Mouse (Mus musculus): Measurements from ENCODE around the gene Zfp866. TPM values are rescaled to one million over a fixed set of nuclear protein-coding genes. Genes with fewer than 3 reads are reported as not detected.

Zfp866 gene
- 5.2 and 5.7 TPM in 2 replicates for polyA plus RNA-seq (2012; rRNA removed)

DNA sequence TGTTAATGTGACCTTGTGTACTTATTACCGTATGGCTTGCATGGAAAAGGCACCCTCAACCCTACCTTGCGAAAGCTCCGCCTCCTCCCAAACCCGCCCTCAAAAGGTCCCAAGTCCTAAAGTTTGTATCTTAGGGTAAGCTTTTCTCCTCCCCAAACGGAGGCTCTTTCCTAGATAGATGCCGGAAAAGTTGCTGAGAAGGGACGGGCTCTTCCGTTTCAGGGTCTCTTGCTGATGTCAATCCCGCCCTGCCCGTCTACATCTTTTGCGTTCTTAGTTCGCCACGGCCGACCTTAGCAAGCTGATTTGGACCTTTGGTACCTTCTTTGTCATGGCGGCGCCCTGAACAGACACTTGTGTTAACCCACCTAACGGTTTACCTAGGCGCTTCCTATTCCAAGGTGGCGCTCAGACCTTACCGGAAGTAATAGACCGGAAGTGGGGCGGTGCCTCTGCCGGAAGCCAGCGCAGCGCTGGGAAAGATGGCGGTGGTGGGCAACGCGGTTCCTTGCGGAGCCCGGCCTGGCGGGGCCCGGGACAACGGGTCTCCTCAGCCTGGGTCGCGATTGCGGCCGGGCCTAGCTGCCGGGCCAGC is at the start of gene Zfp866, which contains the start of gene Atp13a1:
Zfp866 (minus strand) TSS at position 406 of the 595 bp plus-strand sequence.
Atp13a1 (plus strand) TSS at position 391 of the 595 bp plus-strand sequence.

DNA sequence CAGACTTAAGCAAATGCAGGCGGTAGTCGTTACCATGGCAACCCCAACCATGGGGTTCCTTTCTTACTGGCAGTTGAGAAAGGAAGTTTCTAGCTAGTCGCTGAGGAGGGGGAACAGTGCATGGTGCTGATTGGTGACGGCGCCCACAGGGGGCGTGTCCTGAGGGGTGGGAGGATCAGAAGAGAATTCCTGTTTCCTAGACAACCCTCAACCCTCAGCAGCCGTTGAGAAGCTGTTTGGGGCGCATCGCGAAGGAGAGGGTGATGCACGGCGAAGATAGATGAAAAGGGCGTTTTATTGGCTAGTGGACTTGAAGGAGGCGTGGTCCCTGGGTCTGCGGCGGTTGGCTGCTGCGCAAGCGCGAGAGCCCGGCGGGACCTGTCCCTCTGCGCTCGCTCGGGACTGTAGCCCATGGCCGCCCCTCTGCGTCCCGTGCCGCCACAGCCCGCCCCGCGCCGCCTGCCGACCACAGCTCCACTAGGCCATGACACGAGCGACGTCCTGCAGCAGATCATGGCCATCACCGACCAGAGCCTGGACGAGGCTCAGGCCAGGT is 41.4 kb upstream of the Zfp866 start, which contains the start of gene Pbx4:
Pbx4 (plus strand) TSS at position 194 of the 556 bp plus-strand sequence.

DNA sequence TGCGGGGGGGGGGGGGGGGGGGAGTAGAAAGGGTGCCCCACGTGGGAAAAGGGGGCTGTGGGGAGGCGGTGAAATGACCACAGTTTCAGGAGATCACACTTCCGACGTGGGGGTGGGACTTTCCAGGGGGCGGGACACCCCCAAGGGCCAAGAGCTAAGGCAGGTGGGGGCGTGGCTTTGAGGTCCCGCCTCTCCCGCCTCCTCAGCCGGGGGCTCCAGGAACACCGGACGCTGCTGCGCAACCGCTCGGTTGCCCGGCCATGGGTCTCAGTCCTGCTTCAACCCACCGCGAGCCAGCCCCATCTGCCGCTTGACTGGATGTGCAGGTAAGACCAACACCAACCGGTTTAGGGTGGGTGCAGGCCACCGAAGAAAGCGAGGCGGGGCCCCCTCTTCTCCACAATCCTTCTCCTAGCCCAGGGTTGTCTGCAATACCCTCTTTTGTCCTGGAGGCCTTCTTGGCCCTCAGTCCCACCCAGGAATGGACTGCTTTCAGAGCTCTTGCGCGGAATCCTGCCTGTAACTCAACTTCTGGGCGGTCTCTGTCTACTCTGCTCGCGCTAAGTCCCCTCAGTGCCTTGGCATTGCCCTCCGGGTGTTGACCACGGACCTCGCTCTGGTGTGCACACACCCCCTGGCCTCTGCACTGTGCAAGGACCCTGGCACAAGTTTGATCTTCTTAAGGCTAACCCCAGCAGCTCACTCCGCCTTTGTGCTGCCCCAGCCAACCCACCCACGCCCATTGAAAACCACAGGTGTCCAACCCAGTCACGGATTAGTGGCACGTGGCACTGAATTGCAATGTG is 31.6 kb upstream of the Zfp866 start, which contains the start of gene Lpar2:
Lpar2 (plus strand) TSS at position 44 of the 806 bp plus-strand sequence.

DNA sequence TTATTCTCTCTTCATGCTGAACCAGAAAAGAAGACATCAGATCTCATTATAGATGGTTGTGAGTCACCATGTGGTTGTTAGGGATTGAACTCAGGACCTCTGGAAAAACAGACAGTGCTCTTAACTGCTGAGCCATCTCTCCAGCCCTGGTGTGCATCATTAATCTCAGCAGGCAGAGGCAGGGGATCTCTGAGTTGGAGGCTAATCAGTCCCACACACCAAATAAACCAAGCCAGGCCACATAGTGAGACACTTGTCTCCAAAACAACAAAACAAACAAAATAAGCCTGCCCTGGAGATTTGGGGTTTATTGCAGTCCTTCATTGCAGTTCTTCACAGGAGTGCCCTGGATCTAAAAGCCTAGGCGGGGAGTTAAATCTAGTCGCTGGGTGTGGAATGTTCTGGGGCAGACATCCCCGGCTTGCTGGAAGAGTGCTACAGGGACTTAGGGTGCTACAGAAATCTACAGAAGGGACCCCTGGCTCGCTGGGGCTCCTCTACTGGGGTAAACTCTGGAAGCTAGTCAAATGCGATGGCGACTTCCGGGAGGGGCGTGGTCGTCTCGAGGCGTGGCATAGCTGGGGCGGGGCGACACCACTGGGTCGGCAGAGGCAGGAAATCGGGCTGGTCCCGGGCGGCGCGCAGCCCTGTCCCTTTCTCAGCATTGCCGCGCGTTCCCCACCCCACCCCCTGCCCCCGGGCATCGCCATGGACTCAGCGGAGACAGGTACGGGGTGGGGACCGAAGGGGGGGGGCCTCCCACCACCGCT is 17.3 kb upstream of the Zfp866 start, which contains the start of gene Gmip:
Gmip (plus strand) TSS at position 586 of the 770 bp plus-strand sequence.

DNA sequence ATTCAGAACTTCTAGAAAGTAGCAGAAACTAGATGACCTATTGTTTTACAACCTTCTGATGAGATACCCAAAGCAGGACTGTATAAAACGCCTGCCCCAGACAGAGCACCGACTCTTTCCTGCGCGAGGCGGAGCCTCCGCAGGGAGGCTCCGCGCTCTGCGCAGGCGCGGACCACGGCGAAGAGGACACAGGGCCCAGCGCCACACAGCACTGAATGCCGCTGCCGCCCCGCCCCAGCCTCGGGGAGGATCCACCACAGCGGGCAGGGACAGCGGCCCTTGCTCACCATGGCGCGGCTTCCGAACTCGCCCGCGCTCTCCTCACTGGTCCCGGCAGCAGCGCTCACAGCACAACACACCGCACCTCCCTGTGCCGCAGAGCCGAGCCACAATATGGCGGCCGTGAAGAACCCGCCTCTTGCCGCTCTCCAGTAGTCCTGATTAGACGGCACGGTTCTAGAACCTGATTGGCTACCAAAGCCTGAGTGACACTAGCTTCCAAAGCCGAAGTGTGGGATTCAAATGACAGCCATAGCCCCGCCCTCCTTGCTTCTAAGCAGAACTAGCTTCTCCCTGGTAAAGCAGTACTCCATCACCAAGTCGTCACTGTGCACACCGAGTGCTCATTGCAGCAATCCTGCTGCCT is 16.4 kb downstream of the Zfp866 start, which contains the start of gene Gm20422:
Gm20422 (minus strand) TSS at position 384 of the 646 bp plus-strand sequence.

DNA sequence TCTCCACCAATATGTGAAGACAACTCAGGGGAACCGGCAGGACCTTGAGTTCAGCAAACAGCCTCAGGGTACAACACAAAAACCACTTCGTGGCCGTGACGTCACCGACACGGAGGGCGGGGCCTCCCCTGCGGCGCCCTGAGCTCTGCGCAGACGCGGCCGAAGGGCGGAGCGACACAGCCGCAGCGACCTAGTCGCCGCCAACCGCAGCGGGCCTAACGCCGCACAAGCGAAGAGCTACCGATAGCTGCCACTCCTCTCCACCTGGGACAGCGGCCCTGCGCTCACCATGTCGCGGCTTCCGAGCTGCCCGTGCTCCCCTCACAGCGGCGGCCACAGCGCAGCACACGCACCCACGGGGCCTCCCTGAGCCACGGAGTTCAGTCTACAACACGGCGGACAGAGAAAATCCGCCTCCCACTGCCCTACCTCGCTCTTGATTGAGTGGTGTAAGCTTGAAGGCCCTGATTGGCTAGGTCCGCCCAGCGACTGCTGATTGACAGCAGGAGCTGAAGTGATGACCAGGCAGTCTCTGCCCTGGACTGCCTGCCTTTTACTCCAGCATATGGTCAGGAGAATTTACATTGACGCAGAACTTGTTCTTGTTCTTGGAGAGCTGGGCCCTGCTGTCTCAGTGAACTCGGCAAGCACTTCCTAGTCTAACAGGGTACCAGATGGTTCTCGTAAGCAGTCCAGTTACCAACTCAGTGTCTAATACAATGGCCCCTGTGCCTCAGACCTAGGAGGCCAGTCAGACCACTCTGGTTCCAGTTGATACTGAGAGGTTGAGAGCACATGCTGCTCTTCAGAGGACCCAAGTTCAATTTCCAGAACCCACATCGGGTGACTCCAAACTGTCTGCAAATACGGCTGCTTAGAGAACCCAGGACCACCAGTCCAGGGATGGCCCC is 41.2 kb downstream of the Zfp866 start, which contains the start of gene Zfp963:
Zfp963 (minus strand) TSS at position 427 of the 911 bp plus-strand sequence.

Other genes with a start within 250 kb of the Zfp866 start
- gene Zfp868, start 165.6 kb downstream of the Zfp866 start, polyA plus RNA-seq (2012; rRNA removed): 3.3 and 3.4 TPM in 2 replicates
- gene Zfp964, start 136.7 kb downstream of the Zfp866 start, polyA plus RNA-seq (2012; rRNA removed): 0.32 and 0.38 TPM in 2 replicates
- gene Zfp869, start 80.5 kb downstream of the Zfp866 start, polyA plus RNA-seq (2012; rRNA removed): 4.5 and 5.0 TPM in 2 replicates
- 1.9 TPM in 2 replicates for gene Zfp963, start 41.2 kb downstream of the Zfp866 start, polyA plus RNA-seq (2012; rRNA removed)
- gene Gm20422, start 16.3 kb downstream of the Zfp866 start, polyA plus RNA-seq (2012; rRNA removed): 0.36 and 0.38 TPM in 2 replicates
- gene Atp13a1, start within 50 bp of the Zfp866 start, polyA plus RNA-seq (2012; rRNA removed): 18.9 and 24.3 TPM in 2 replicates
- gene Gmip, start 17.5 kb upstream of the Zfp866 start, polyA plus RNA-seq (2012; rRNA removed): 11.3 and 12.9 TPM in 2 replicates
- 0.46 and 0.58 TPM in 2 replicates for gene Lpar2, start 31.3 kb upstream of the Zfp866 start, polyA plus RNA-seq (2012; rRNA removed)
- 1.2 and 1.4 TPM in 2 replicates for gene Pbx4, start 41.3 kb upstream of the Zfp866 start, polyA plus RNA-seq (2012; rRNA removed)
- 0.01 and 0.02 TPM in 2 replicates for gene Cilp2, start 96.5 kb upstream of the Zfp866 start, polyA plus RNA-seq (2012; rRNA removed)
- gene Tssk6, start 111.0 kb upstream of the Zfp866 start, polyA plus RNA-seq (2012; rRNA removed): 0.22 and 0.24 TPM in 2 replicates
- 62.7 and 63.0 TPM in 2 replicates for gene Ndufa13, start 111.4 kb upstream of the Zfp866 start, polyA plus RNA-seq (2012; rRNA removed)
- gene Yjefn3, start 111.5 kb upstream of the Zfp866 start, polyA plus RNA-seq (2012; rRNA removed): 0.44 and 0.46 TPM in 2 replicates
- 12.3 and 13.6 TPM in 2 replicates for gene Gatad2a, start 205.2 kb upstream of the Zfp866 start, polyA plus RNA-seq (2012; rRNA removed)